Mouse (Mus musculus) kidney, adult 2 months (tissue): ENCODE data around the gene Mageh1. TPM values are rescaled to one million over a fixed set of nuclear protein-coding genes. Genes with fewer than 3 reads are reported as not detected.
"Not testable (repeated sequence)": the region's sequence is repeated elsewhere in the genome, so short reads cannot be mapped to it uniquely, and the experiment has no call there.

ENCODE experiments used
- DNase-seq: peaks from one replicate; pipeline ENCODE4 v3.0.0; 2021
- H3K27ac ChIP-seq: fragments of 200-500 bp; 2 replicates; pipeline ENCODE4 v1.5.1; 2012; ENCODE audit warnings: low read depth, low read length, control low read depth, inconsistent platforms; ENCODE audit not compliant: insufficient read depth
- H3K27me3 ChIP-seq: fragments of 200-500 bp; replicated peaks from 2 replicates; pipeline ENCODE4 v1.6.1; 2012; ENCODE audit warnings: mild to moderate bottlenecking, moderate library complexity, low read length, inconsistent platforms; ENCODE audit not compliant: control insufficient read depth, insufficient read depth
- H3K36me3 ChIP-seq: fragments of 200-500 bp; 2 replicates; pipeline ENCODE4 v1.6.1; 2012; ENCODE audit warnings: mild to moderate bottlenecking, moderate library complexity, low read length, inconsistent platforms; ENCODE audit not compliant: control insufficient read depth, insufficient read depth
- H3K4me1 ChIP-seq: fragments of 200-500 bp; 2 replicates; pipeline ENCODE4 v1.6.1; 2011; ENCODE audit warnings: low read length; ENCODE audit not compliant: control insufficient read depth, insufficient read depth
- H3K4me3 ChIP-seq: fragments of 200-500 bp; 2 replicates; pipeline ENCODE4 v1.5.1; 2011; ENCODE audit warnings: mild to moderate bottlenecking, low read depth, low read length, control low read depth; ENCODE audit not compliant: insufficient read depth
- CTCF ChIP-seq: fragments of 200-500 bp; conservative IDR thresholded peaks from 2 replicates; pipeline ENCODE4 v1.5.1; 2011; ENCODE audit warnings: low read depth, mild to moderate bottlenecking, control low read depth, low read length, moderate library complexity, mixed read lengths; ENCODE audit not compliant: insufficient read depth, insufficient read length
- POLR2A ChIP-seq: fragments of 200-500 bp; IDR thresholded peaks from one replicate; pipeline ENCODE4 v1.6.1; 2011; ENCODE audit warnings: low read depth, low read length, control low read depth
- WGBS: fragments of 180-500 bp; shearing (Covaris S2); methylation state at CpG from one replicate; pipeline ENCODE4 v1.1.7; 2018; 5-methylcytosine and 5-hydroxymethylcytosine counted together
- polyA plus RNA-seq: library from polyadenylated mRNA; depleted of rRNA; stranded (reverse); fragments of >200 nt; gene quantifications from 2 replicates; pipeline ENCODE4 v1.2.3, GENCODE M21; 2012; rRNA removed

Gene Mageh1
- 6.0 and 7.7 TPM in 2 replicates for polyA plus RNA-seq

- Histone ChIP-seq H3K27me3 (no peaks in the 10 kb centered on the region), H3K4me3 (peak within 1 kb of the TSS; percentile 83), H3K36me3 (no peaks in the 10 kb centered on the region), H3K4me1 (no peaks in the 10 kb centered on the region), H3K27ac (no peak within 1 kb of the TSS)
- WGBS = under 1% methylated on average over 49 of the region's 49 CpGs
- peak; percentile 85 for DNase-seq
- TF ChIP-seq POLR2A (peak; percentile 5), CTCF (no peak)
Measured at GRCm38 (mm10) chrX:153037087-153037971, at the start of gene Mageh1. Gene Mageh1, minus strand, starts transcription at chrX:153037575.

GRCm38 (mm10) chrX:153037972-153038744, 783 bp upstream of the Mageh1 start:
- H3K4me1 ChIP-seq, H3K27me3 ChIP-seq, H3K27ac ChIP-seq, DNase-seq, H3K36me3 ChIP-seq: not testable (repeated sequence)
- H3K4me3 ChIP-seq = peak overlapping the region; percentile 83
- 8% methylated on average over 8 of the region's 22 CpGs for WGBS

- DNase-seq, H3K27me3 ChIP-seq, H3K36me3 ChIP-seq, H3K27ac ChIP-seq, H3K4me1 ChIP-seq, H3K4me3 ChIP-seq: not testable (repeated sequence)
Measured at GRCm38 (mm10) chrX:153031547-153031946, 5.8 kb downstream of the Mageh1 start.

- not testable (repeated sequence) for H3K27ac ChIP-seq, H3K27me3 ChIP-seq, H3K4me1 ChIP-seq, DNase-seq, H3K36me3 ChIP-seq, H3K4me3 ChIP-seq
- WGBS = 86% methylated on average over 3 of the region's 3 CpGs
Measured at GRCm38 (mm10) chrX:153025709-153026108, 11.7 kb downstream of the Mageh1 start.

GRCm38 (mm10) chrX:153025255-153025654, 12.1 kb downstream of the Mageh1 start:
- H3K4me1 ChIP-seq, H3K27ac ChIP-seq: not testable (repeated sequence)
- WGBS = no CpG with 5 or more reads among the region's 3 CpGs

GRCm38 (mm10) chrX:153007685-153008047, 29.7 kb downstream of the Mageh1 start:
- WGBS = 18% methylated on average over 9 of the region's 9 CpGs
- Histone ChIP-seq H3K4me3 (peak overlapping the region; percentile 89; the same call in 1 of the 2 replicates), H3K27me3 (no peaks in the 10 kb centered on the region), H3K36me3 (no peaks in the 10 kb centered on the region), H3K27ac (no peak overlapping the region), H3K4me1 (no peaks in the 10 kb centered on the region)
- no peak for DNase-seq
- TF ChIP-seq CTCF (no peak), POLR2A (no peak)

More at GRCm38 (mm10) chrX:153025255-153025654, 12.1 kb downstream of the Mageh1 start:
- H3K36me3 ChIP-seq, DNase-seq, H3K27me3 ChIP-seq, H3K4me3 ChIP-seq: not testable (repeated sequence)

- TF ChIP-seq CTCF (no peak), POLR2A (no peak)
- H3K36me3 ChIP-seq = no peaks in the 10 kb centered on the region
- H3K4me3 ChIP-seq = peak overlapping the region; percentile 89
- no peaks in the 10 kb centered on the region for H3K4me1 ChIP-seq
- H3K27me3 ChIP-seq = no peaks in the 10 kb centered on the region
- WGBS = 0% methylated on average over 40 of the region's 58 CpGs
- H3K27ac ChIP-seq = no peak overlapping the region
- peak; percentile 53 for DNase-seq
Measured at GRCm38 (mm10) chrX:153007021-153007684, 30.2 kb downstream of the Mageh1 start.
